In genomic region chr12:86700927-86701310, GRCm38 (mm10) we compare ENCODE assay signal across 21 mouse cellular contexts. TPM values are rescaled to one million over a fixed set of nuclear protein-coding genes. Genes with fewer than 3 reads are reported as not detected.
DNase-seq lines count a peak whose midpoint lies in the region; ATAC-seq lines count a peak whose summit lies in the region.
"Had no signal": no experiment of that assay in that cellular context is flagged by ENCODE, and none has a peak within 500 bp of the region (broad histone marks: within the 10 kb centered on the region; RNA-seq: fewer than 3 reads in every experiment).

No protein-coding gene starts in this region.

- H3K9me3 ChIP-seq in kidney, embryonic 14.5 days (ENCODE audit: control insufficient read depth, low read length), result peaks cover 7% of the 10 kb centered on the region; the same call in 1 of the 2 replicates
- H3K9me3 ChIP-seq in embryonic facial prominence, embryonic 10.5 days, result no peaks in the 10 kb centered on the region; the same call in 1 of the 2 replicates
- no peaks in the 10 kb centered on the region for H3K9me3 ChIP-seq in forebrain, embryonic 14.5 days (replicated peaks; ENCODE audit: control insufficient read depth, low read length)
- no peaks in the 10 kb centered on the region for H3K9me3 ChIP-seq in hindbrain, embryonic 16.5 days (ENCODE audit: control insufficient read depth, low read length)
- H3K9me3 ChIP-seq: limb, embryonic 15.5 days had no signal

- ATAC-seq in kidney, embryonic 14.5 days (ENCODE audit: low FRiP score, low TSS enrichment), result 0 out of 2 replicates have a peak, but pooled peaks have one; percentile 17
- ATAC-seq in forebrain, embryonic 14.5 days, result no peak
- no peak for ATAC-seq in hindbrain, embryonic 16.5 days

- no peak overlapping the region for H3K9ac ChIP-seq in kidney, embryonic 14.5 days (ENCODE audit: low read depth, low read length)
- H3K9ac ChIP-seq in forebrain, embryonic 14.5 days (ENCODE audit: low read length), result peak overlapping the region; percentile 13; the same call in 1 of the 2 replicates
- no peak overlapping the region for H3K9ac ChIP-seq in hindbrain, embryonic 16.5 days (ENCODE audit: low read depth, low read length)
- H3K9ac ChIP-seq: limb, embryonic 15.5 days; lung, embryonic 14.5 days had no signal

- DNase-seq in kidney, adult 9 months, result no peak
- DNase-seq in embryonic facial prominence, embryonic 10.5 days (ENCODE audit: low spot score), result no peak
- DNase-seq in forebrain, embryonic 14.5 days (ENCODE audit: low spot score), result no peak
- DNase-seq in right cerebral cortex, adult 2 months (ENCODE audit: low spot score in 2 of 2), result no peak
- DNase-seq in spleen, adult 18-20 months, result no peak
- no peak for DNase-seq in adrenal gland, postnatal 4 days (ENCODE audit: low spot score in 2 of 2)
- DNase-seq: adrenal gland, postnatal 10 days; gastrocnemius, postnatal 14 days; kidney, adult 2 months; lung, embryonic 14.5 days; right cerebral cortex, postnatal 14 days; thymus, adult 2 months had no signal

- WGBS in kidney, embryonic 14.5 days, result 76% methylated on average over 4 of the region's 4 CpGs
- 65% methylated on average over 4 of the region's 4 CpGs for WGBS in embryonic facial prominence, embryonic 10.5 days
- WGBS in forebrain, embryonic 14.5 days, result 56% methylated on average over 4 of the region's 4 CpGs
- 69% methylated on average over 4 of the region's 4 CpGs for WGBS in hindbrain, embryonic 16.5 days

- no peak overlapping the region for H3K4me2 ChIP-seq in kidney, embryonic 14.5 days (replicated peaks; ENCODE audit: low read depth, low read length)
- no peak overlapping the region for H3K4me2 ChIP-seq in forebrain, embryonic 14.5 days (ENCODE audit: low read length)
- H3K4me2 ChIP-seq in hindbrain, embryonic 16.5 days (ENCODE audit: low read length), result no peak overlapping the region
- H3K4me2 ChIP-seq: heart, embryonic 11.5 days; limb, embryonic 15.5 days; lung, embryonic 14.5 days had no signal

- no peak overlapping the region for H3K4me3 ChIP-seq in kidney, embryonic 14.5 days (ENCODE audit: low read length)
- H3K4me3 ChIP-seq in embryonic facial prominence, embryonic 10.5 days, result no peak overlapping the region
- H3K4me3 ChIP-seq in forebrain, embryonic 14.5 days (ENCODE audit: low read depth, low read length), result no peak overlapping the region
- H3K4me3 ChIP-seq in hindbrain, embryonic 16.5 days (ENCODE audit: low read length), result no peak overlapping the region
- H3K4me3 ChIP-seq: limb, embryonic 15.5 days had no signal

- H3K27me3 ChIP-seq in kidney, embryonic 14.5 days (ENCODE audit: control insufficient read depth, insufficient read depth, low read length), result no peaks in the 10 kb centered on the region
- H3K27me3 ChIP-seq in embryonic facial prominence, embryonic 10.5 days (replicated peaks; ENCODE audit: low read depth, poor library complexity, severe bottlenecking), result no peaks in the 10 kb centered on the region
- H3K27me3 ChIP-seq in forebrain, embryonic 14.5 days (replicated peaks; ENCODE audit: control insufficient read depth, insufficient read depth, low read length), result no peaks in the 10 kb centered on the region
- no peaks in the 10 kb centered on the region for H3K27me3 ChIP-seq in hindbrain, embryonic 16.5 days (replicated peaks; ENCODE audit: control insufficient read depth, insufficient read depth, low read length)
- H3K27me3 ChIP-seq: limb, embryonic 15.5 days had no signal

- H3K4me1 ChIP-seq in kidney, embryonic 14.5 days (ENCODE audit: control insufficient read depth, insufficient read depth, low read length), result 0 out of 2 replicates have a peak, but pooled peaks cover 2% of the 10 kb centered on the region
- H3K4me1 ChIP-seq in embryonic facial prominence, embryonic 10.5 days, result peaks cover 44% of the 10 kb centered on the region
- H3K4me1 ChIP-seq in forebrain, embryonic 14.5 days (ENCODE audit: control insufficient read depth, insufficient read depth, low read length), result peaks cover 15% of the 10 kb centered on the region; the same call in 1 of the 2 replicates
- peaks cover 11% of the 10 kb centered on the region for H3K4me1 ChIP-seq in hindbrain, embryonic 16.5 days (ENCODE audit: control insufficient read depth, insufficient read depth, low read depth, low read length)

- no peak overlapping the region for H3K27ac ChIP-seq in kidney, embryonic 14.5 days (ENCODE audit: low read depth, low read length)
- peak overlapping the region; percentile 58 for H3K27ac ChIP-seq in embryonic facial prominence, embryonic 10.5 days (replicated peaks)
- H3K27ac ChIP-seq in forebrain, embryonic 14.5 days (ENCODE audit: low read depth, low read length), result peak overlapping the region; percentile 92
- peak overlapping the region; percentile 53 for H3K27ac ChIP-seq in hindbrain, embryonic 16.5 days (ENCODE audit: low read depth, low read length)
- H3K27ac ChIP-seq: limb, embryonic 15.5 days had no signal

- H3K36me3 ChIP-seq in kidney, embryonic 14.5 days (ENCODE audit: control insufficient read depth, insufficient read depth, low read length), result no peaks in the 10 kb centered on the region
- H3K36me3 ChIP-seq in embryonic facial prominence, embryonic 10.5 days (replicated peaks), result peaks cover 38% of the 10 kb centered on the region
- peaks cover 7% of the 10 kb centered on the region; the same call in 1 of the 2 replicates for H3K36me3 ChIP-seq in forebrain, embryonic 14.5 days (ENCODE audit: control insufficient read depth, insufficient read depth, low read length)
- no peaks in the 10 kb centered on the region; the same call in 1 of the 2 replicates for H3K36me3 ChIP-seq in hindbrain, embryonic 16.5 days (ENCODE audit: control insufficient read depth, insufficient read depth, low read length)

RNA-seq across cellular contexts. Expression of gene Vash1, which starts 22.4 kb away (rescaled TPM):
- 8.4 and 9.6 TPM in 2 replicates for polyA plus RNA-seq in kidney, embryonic 14.5 days (2014; fragmentation: Nextera tagmentation; extraction: Ambion mirVana)
- 13.5 and 14.7 TPM in 2 replicates for polyA plus RNA-seq in embryonic facial prominence, embryonic 10.5 days (2016; fragmentation: Nextera tagmentation; extraction: Ambion mirVana)
- polyA plus RNA-seq in forebrain, embryonic 14.5 days (2014; fragmentation: Nextera tagmentation; extraction: Ambion mirVana), result 25.2 and 31.7 TPM in 2 replicates
- 28.3 and 31.5 TPM in 2 replicates for polyA plus RNA-seq in hindbrain, embryonic 16.5 days (2015; fragmentation: Nextera tagmentation; extraction: Ambion mirVana)
- total RNA-seq in adrenal gland, postnatal 4 days (2021), result 10 to 100 TPM; 22.0 to 24.4 TPM
- total RNA-seq: megakaryocyte, adult 5-6 weeks had no signal

RNA-seq across cellular contexts. Expression of gene Angel1, which starts 25.3 kb away (rescaled TPM):
- 7.9 and 10.2 TPM in 2 replicates for polyA plus RNA-seq in kidney, embryonic 14.5 days (2014; fragmentation: Nextera tagmentation; extraction: Ambion mirVana)
- polyA plus RNA-seq in embryonic facial prominence, embryonic 10.5 days (2016; fragmentation: Nextera tagmentation; extraction: Ambion mirVana), result 14.3 and 15.5 TPM in 2 replicates
- 7.6 and 9.1 TPM in 2 replicates for polyA plus RNA-seq in forebrain, embryonic 14.5 days (2014; fragmentation: Nextera tagmentation; extraction: Ambion mirVana)
- 10.0 and 13.0 TPM in 2 replicates for polyA plus RNA-seq in hindbrain, embryonic 16.5 days (2015; fragmentation: Nextera tagmentation; extraction: Ambion mirVana)
- 1 to 10 TPM; 4.4 to 4.6 TPM for total RNA-seq in adrenal gland, postnatal 4 days (2021)

RNA-seq across cellular contexts. Expression of gene Lrrc74a, which starts 33.2 kb away (rescaled TPM):
- polyA plus RNA-seq in kidney, embryonic 14.5 days (2014; fragmentation: Nextera tagmentation; extraction: Ambion mirVana), result not detected in 2 replicates
- polyA plus RNA-seq in embryonic facial prominence, embryonic 10.5 days (2016; fragmentation: Nextera tagmentation; extraction: Ambion mirVana), result not detected in 2 replicates
- polyA plus RNA-seq in forebrain, embryonic 14.5 days (2014; fragmentation: Nextera tagmentation; extraction: Ambion mirVana), result not detected in 2 replicates
- polyA plus RNA-seq in hindbrain, embryonic 16.5 days (2015; fragmentation: Nextera tagmentation; extraction: Ambion mirVana), result not detected in 2 replicates
- not detected for total RNA-seq in adrenal gland, postnatal 4 days (2021)
- total RNA-seq: adrenal gland, postnatal 10 days; ES-E14; gastrocnemius, postnatal 14 days; hematopoietic stem cell, adult 5-6 weeks; layer of hippocampus, adult 18-20 months; megakaryocyte, adult 5-6 weeks had no signal
- polyA plus RNA-seq: C2C12; heart, embryonic 11.5 days; kidney, adult 2 months; limb, embryonic 15.5 days; lung, embryonic 14.5 days had no signal
